Mouse (Mus musculus) kidney, adult 18-20 months (tissue): ENCODE measurements around the gene Nubpl.

Experiments
- DNase-seq: peaks from one replicate; pipeline ENCODE4 v3.0.0; 2021

The Nubpl gene

GRCm38 (mm10) chr12:52335142-52335765 is 237.7 kb downstream of the Nubpl start:
- no peak for DNase-seq

GRCm38 (mm10) chr12:52338136-52338753 is 240.7 kb downstream of the Nubpl start:
- no peak for DNase-seq

GRCm38 (mm10) chr12:52346611-52347010 is 249.1 kb downstream of the Nubpl start:
- no peak for DNase-seq

GRCm38 (mm10) chr12:52350276-52350675 is 252.7 kb downstream of the Nubpl start:
- no peak for DNase-seq

GRCm38 (mm10) chr12:52359484-52359883 is 261.9 kb downstream of the Nubpl start:
- no peak for DNase-seq

- no peak for DNase-seq
Observed at GRCm38 (mm10) chr12:52360136-52360535, 262.6 kb downstream of the Nubpl start.

- DNase-seq: no peak
Observed at GRCm38 (mm10) chr12:52361198-52361597, 263.7 kb downstream of the Nubpl start.
